ENCODE assay signal across 16 mouse cellular contexts in genomic region chr11:57662231-57662630, GRCm38 (mm10). TPM values are rescaled to one million over a fixed set of nuclear protein-coding genes. Genes with fewer than 3 reads are reported as not detected.
DNase-seq lines count a peak whose midpoint lies in the region; ATAC-seq and TF ChIP-seq lines count a peak whose summit lies in the region.
"Had no signal": no experiment of that assay in that cellular context is flagged by ENCODE, and none has a peak within 500 bp of the region (broad histone marks: within the 10 kb centered on the region; RNA-seq: fewer than 3 reads in every experiment).

No protein-coding gene starts in this region.

- no peak for TF ChIP-seq CTCF in spleen, adult 2 months (IDR thresholded peaks at IDR 0.05; ENCODE audit: extremely low read depth, insufficient read depth, insufficient read length, insufficient replicate concordance)

- peaks cover 11% of the 10 kb centered on the region for H3K4me1 ChIP-seq in hindbrain, embryonic 16.5 days (ENCODE audit: control insufficient read depth, insufficient read depth, low read depth, low read length)
- H3K4me1 ChIP-seq in hindbrain, embryonic 13.5 days (replicated peaks) = peaks cover 18% of the 10 kb centered on the region
- peaks cover 12% of the 10 kb centered on the region; the same call in 1 of the 2 replicates for H3K4me1 ChIP-seq in spleen, adult 2 months (ENCODE audit: control insufficient read depth, insufficient read depth, insufficient read length)

- DNase-seq in cerebellum, postnatal 10 days = peak; percentile 83 to 88
- DNase-seq in cerebellum, adult 9-10 months = no peak
- DNase-seq in spleen, adult 2 months (ENCODE audit: low read depth in 1 of 2, low spot score in 2 of 2) = no peak
- DNase-seq in spleen, postnatal 14 days (ENCODE audit: low spot score in 2 of 2) = no peak
- DNase-seq in gastrocnemius, postnatal 25 days = peak; percentile 61
- DNase-seq in embryo, embryonic 10 days (ENCODE audit: low spot score) = no peak
- DNase-seq: kidney, adult 18-20 months; right cerebral cortex, postnatal 25 days had no signal

- H3K4me3 ChIP-seq in hindbrain, embryonic 16.5 days (ENCODE audit: low read length) = no peak overlapping the region
- no peak overlapping the region for H3K4me3 ChIP-seq in hindbrain, embryonic 13.5 days
- no peak overlapping the region for H3K4me3 ChIP-seq in spleen, adult 2 months (ENCODE audit: extremely low read depth, insufficient read depth, insufficient read length)
- H3K4me3 ChIP-seq: embryonic facial prominence, embryonic 12.5 days; erythroblast, embryonic 14.5 days; forebrain, embryonic 13.5 days; heart, embryonic 13.5 days; lung, embryonic 15.5 days had no signal

- no peaks in the 10 kb centered on the region for H3K36me3 ChIP-seq in hindbrain, embryonic 16.5 days (ENCODE audit: control insufficient read depth, insufficient read depth, low read length)
- H3K36me3 ChIP-seq in hindbrain, embryonic 13.5 days = no peaks in the 10 kb centered on the region
- H3K36me3 ChIP-seq in spleen, adult 2 months (ENCODE audit: control insufficient read depth, insufficient read depth, low read length) = no peaks in the 10 kb centered on the region
- H3K36me3 ChIP-seq: embryonic facial prominence, embryonic 12.5 days; lung, embryonic 15.5 days had no signal

- H3K27ac ChIP-seq in hindbrain, embryonic 16.5 days (ENCODE audit: low read depth, low read length) = no peak overlapping the region
- H3K27ac ChIP-seq in hindbrain, embryonic 13.5 days = no peak overlapping the region
- peak overlapping the region; percentile 10; the same call in 1 of the 2 replicates for H3K27ac ChIP-seq in spleen, adult 2 months (ENCODE audit: insufficient read depth, low read length)
- H3K27ac ChIP-seq: embryonic facial prominence, embryonic 12.5 days; forebrain, embryonic 13.5 days; heart, embryonic 13.5 days; kidney, postnatal 0 days; lung, embryonic 15.5 days had no signal

- no peak overlapping the region for H3K9ac ChIP-seq in hindbrain, embryonic 16.5 days (ENCODE audit: low read depth, low read length)
- H3K9ac ChIP-seq in hindbrain, embryonic 13.5 days = no peak overlapping the region
- H3K9ac ChIP-seq: embryonic facial prominence, embryonic 12.5 days; forebrain, embryonic 13.5 days; heart, embryonic 13.5 days; lung, embryonic 15.5 days had no signal

- WGBS in hindbrain, embryonic 16.5 days = 66% methylated on average over 4 of the region's 4 CpGs
- 75% methylated on average over 4 of the region's 4 CpGs for WGBS in hindbrain, embryonic 13.5 days
- WGBS in spleen, adult 2 months = 95% methylated on average over 4 of the region's 4 CpGs

- no peaks in the 10 kb centered on the region for H3K9me3 ChIP-seq in hindbrain, embryonic 16.5 days (ENCODE audit: control insufficient read depth, low read length)
- H3K9me3 ChIP-seq in hindbrain, embryonic 13.5 days = no peaks in the 10 kb centered on the region
- H3K9me3 ChIP-seq: embryonic facial prominence, embryonic 12.5 days; forebrain, embryonic 13.5 days; heart, embryonic 13.5 days; lung, embryonic 15.5 days had no signal

- no peak overlapping the region for H3K4me2 ChIP-seq in hindbrain, embryonic 16.5 days (ENCODE audit: low read length)
- H3K4me2 ChIP-seq in hindbrain, embryonic 13.5 days = no peak overlapping the region
- H3K4me2 ChIP-seq: embryonic facial prominence, embryonic 12.5 days; forebrain, embryonic 13.5 days; heart, embryonic 13.5 days; lung, embryonic 15.5 days had no signal

- ATAC-seq in hindbrain, embryonic 16.5 days = peak; percentile 51; the same call in 1 of the 2 replicates
- ATAC-seq in hindbrain, embryonic 13.5 days (ENCODE audit: low FRiP score) = no peak
- ATAC-seq: forebrain, embryonic 13.5 days had no signal

- no peaks in the 10 kb centered on the region for H3K27me3 ChIP-seq in hindbrain, embryonic 16.5 days (replicated peaks; ENCODE audit: control insufficient read depth, insufficient read depth, low read length)
- H3K27me3 ChIP-seq in hindbrain, embryonic 13.5 days = 0 out of 2 replicates have a peak, but pooled peaks cover 3% of the 10 kb centered on the region
- no peaks in the 10 kb centered on the region for H3K27me3 ChIP-seq in spleen, adult 2 months (ENCODE audit: control insufficient read depth, insufficient read depth, low read length)
- H3K27me3 ChIP-seq: embryonic facial prominence, embryonic 12.5 days; forebrain, embryonic 13.5 days; heart, embryonic 13.5 days; lung, embryonic 15.5 days had no signal

- TF ChIP-seq POLR2A in spleen, adult 2 months (IDR thresholded peaks at IDR 0.05; ENCODE audit: low read depth, low read length) = no peak

RNA-seq across cellular contexts. Expression of gene Galnt10, which starts 17.0 kb away (rescaled TPM):
- polyA plus RNA-seq in hindbrain, embryonic 16.5 days (2015; fragmentation: Nextera tagmentation; extraction: Ambion mirVana) = 12.3 and 13.1 TPM in 2 replicates
- polyA plus RNA-seq in hindbrain, embryonic 13.5 days (2015; fragmentation: Nextera tagmentation; extraction: Ambion mirVana) = 12.1 and 12.2 TPM in 2 replicates
- 19.2 and 19.4 TPM in 2 replicates for polyA plus RNA-seq in spleen, adult 2 months (2012; rRNA removed)
- 1 to 10 TPM; 6.0 to 7.5 TPM for total RNA-seq in gastrocnemius, postnatal 25 days (2021)

Comparison
In these comparisons a context has a peak if more than half of its experiments do, and no peak if none do; other contexts are left out.
1. DNase-seq: peak in cerebellum, postnatal 10 days (2 of 2) and gastrocnemius, postnatal 25 days (single experiment); none in cerebellum, adult 9-10 months (single experiment), spleen, adult 2 months (0 of 2), spleen, postnatal 14 days (0 of 2) and embryo, embryonic 10 days (single experiment).